Mouse (Mus musculus) CH12F3 (cell line): ENCODE results near the gene Stk11ip.

Experiments
- in situ Hi-C: fragments of 300-500 bp; cut with MboI; formaldehyde crosslinking; loops from 2 replicates; pipeline ENCODE4 v1.14.3; 2020; ENCODE audit warnings: low sequenced_read_pairs

Gene Stk11ip

DNA sequence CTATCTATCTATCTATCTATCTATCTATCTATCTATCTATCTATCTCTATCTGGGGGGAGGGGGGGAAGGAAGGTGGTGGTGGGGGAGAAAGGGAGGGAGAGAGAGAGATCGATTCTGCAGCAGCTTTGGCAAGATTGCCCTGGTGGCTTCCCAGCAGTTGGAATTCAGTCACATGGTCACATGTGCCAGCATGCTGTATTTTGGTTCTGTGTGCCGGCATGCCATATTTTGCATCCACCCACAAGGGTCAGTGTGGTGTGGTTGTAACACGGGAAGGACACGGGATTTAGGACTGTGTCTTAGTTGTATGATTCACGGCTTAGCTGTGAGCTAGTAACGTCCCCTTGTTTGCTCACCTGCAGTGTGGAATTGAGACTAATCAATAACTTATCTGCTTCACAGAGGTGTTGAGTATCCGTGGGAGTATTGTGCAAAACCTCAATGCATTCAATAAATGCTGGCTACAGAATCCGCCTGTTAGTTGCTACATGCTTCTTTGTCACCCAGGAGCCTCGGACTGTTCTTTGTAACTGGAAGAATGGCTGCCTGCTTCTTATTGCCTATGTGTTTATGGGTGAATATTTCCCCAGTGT, 17.4 kb downstream of the Stk11ip start:
- in situ Hi-C loops, result no loop called here

- in situ Hi-C loops, result no loop called here
Observed at GRCm38 (mm10) chr1:75541496-75541895, 20.2 kb downstream of the Stk11ip start.

DNA sequence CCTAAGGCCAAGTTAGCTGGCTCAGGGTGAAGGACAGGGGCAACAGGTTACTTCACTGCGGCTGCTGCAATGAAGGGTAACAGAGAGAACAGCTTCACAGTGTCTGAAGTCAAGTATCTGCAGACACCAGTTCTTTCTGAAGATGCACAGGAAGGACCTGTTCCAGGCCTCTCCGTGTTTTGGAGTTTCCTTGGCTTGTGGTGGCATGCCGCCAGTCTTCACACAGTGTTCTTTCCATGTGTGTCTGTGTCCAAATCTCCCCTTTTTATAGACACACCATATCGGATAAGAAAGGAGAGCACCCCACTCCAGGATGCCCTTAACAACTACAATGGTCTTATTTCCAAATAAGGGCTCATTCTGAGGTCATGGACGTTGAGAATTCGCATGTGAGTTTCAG, 23.0 kb downstream of the Stk11ip start:
- in situ Hi-C loops, result no loop called here

GRCm38 (mm10) chr1:75545965-75546956, 24.9 kb downstream of the Stk11ip start, which contains the start of gene Slc4a3:
TSS of gene Slc4a3 (plus strand) at chr1:75546266.
- in situ Hi-C loops, result no loop called here

- in situ Hi-C loops, result no loop called here
Observed at GRCm38 (mm10) chr1:75547351-75547750, 26.0 kb downstream of the Stk11ip start.

DNA sequence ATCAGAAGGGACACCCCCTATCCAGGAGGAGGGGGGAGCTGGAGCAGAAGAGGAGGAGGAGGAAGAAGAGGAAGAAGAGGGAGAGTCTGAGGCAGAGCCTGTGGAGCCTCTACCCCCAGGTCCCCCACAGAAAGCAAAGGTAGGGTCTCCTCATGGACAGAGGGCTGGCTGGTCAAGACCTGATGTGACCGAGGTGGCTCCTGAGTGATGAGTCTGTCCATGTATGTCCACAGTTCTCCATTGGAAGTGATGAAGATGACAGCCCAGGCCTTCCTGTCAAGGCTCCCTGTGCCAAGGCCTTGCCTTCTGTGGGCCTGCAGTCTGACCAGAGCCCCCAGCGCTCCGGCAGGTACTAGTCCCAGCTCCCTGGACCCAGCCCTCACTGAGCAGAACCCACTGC, 26.8 kb downstream of the Stk11ip start:
- in situ Hi-C loops, result no loop called here

DNA sequence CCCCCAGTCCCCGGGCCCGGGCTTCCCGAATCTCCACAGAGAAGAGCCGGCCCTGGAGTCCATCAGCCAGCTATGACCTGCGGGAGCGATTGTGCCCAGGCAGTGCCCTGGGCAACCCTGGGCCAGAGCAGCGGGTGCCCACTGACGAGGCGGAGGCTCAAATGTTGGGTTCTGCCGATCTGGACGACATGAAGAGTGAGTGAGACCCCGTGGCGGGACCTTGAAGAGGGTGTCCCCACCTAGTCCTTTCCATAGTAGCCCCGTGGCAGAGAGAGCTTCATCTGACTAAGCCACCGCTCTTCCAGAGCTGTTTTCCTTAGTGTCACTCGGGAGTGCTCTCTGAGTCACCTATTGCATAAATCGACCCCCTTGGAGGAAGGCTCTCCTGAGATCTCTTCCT, 27.5 kb downstream of the Stk11ip start:
- in situ Hi-C loops, result no loop called here

DNA sequence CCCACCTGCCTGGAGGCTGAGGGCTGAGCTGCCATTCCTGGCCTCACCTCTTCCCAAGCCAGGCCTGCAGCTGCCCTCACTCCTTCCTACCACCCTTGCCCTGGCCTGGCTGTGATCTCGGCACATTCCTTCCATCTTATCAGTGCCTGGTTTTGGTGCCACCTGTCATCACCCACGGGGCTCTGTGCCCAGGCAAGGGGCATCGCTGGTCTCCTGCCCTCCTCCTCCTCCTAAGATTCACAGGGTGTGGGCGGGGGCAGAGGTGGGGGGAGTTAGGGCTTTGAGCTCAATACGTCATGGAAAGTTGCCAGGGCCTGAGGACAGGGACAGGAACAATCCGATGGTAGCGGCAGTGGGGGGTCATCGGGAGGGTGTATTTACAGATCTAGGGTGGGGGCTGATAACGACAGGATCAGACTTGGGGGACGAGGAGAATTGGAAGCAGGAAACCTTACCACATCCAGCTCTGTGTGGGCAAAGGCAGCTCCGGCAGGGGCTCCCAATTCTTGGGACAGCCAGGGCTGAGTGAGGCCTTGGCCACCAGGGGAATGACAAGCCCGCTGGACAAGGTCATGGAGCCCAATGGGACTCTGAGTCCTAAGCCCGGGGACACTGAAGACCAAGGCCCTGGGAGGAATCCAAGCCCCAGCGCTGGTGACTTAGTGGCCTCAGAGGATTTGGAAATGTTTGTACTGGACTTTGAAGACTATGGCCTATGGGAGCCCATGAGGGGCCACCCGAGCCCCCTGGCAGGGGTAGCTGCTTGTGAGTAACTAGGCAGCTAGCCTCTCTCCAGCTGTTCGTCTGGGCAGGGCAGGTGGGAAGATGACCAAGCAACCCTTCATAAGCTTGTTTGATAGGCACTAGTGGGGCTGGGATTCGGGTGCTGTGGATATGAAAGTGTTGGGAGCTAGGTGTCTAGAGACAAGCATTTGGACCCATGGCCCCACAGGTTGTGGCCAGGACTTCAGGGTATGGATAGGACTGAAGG, 28.3 kb downstream of the Stk11ip start:
- in situ Hi-C loops, result no loop called here

- in situ Hi-C loops, result no loop called here
Observed at GRCm38 (mm10) chr1:75550586-75550985, 29.3 kb downstream of the Stk11ip start.

- in situ Hi-C loops, result no loop called here
Observed at GRCm38 (mm10) chr1:75555680-75556079, 34.4 kb downstream of the Stk11ip start.

DNA sequence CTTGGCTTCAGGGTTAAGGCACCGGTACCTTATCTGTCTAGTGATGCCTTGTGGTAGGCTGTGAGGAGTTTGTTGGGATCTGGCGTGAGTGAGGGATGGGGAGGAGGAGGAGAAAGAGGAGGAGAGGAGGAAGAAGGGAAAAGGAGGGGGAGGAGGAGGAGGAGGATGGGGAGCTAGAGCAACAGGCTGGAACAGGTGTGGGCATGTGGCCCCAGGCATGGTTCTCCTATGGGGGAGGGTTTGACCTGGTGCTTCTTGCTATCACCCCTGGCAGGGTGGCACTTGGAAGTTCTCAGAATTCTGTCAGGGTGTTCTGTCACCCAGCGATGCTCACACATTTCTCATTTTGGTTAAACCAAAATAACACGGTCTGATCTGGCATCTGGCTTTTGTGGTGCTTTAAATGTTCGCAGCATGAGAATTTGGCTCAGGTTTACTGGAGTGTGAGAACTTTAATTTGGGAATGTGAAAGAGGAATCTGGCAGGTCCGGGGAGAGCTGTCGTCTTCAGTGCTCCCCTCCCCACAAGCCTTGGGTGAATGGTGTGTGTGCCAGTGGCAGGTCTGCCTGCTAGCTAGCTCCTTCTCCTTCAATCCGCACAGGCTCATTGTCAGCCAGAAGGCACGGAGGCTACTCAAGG, 34.9 kb downstream of the Stk11ip start:
- in situ Hi-C loops, result no loop called here

GRCm38 (mm10) chr1:75557041-75557440, 35.7 kb downstream of the Stk11ip start:
- in situ Hi-C loops, result no loop called here

GRCm38 (mm10) chr1:75558388-75559178, 37.3 kb downstream of the Stk11ip start:
- in situ Hi-C loops, result no loop called here

DNA sequence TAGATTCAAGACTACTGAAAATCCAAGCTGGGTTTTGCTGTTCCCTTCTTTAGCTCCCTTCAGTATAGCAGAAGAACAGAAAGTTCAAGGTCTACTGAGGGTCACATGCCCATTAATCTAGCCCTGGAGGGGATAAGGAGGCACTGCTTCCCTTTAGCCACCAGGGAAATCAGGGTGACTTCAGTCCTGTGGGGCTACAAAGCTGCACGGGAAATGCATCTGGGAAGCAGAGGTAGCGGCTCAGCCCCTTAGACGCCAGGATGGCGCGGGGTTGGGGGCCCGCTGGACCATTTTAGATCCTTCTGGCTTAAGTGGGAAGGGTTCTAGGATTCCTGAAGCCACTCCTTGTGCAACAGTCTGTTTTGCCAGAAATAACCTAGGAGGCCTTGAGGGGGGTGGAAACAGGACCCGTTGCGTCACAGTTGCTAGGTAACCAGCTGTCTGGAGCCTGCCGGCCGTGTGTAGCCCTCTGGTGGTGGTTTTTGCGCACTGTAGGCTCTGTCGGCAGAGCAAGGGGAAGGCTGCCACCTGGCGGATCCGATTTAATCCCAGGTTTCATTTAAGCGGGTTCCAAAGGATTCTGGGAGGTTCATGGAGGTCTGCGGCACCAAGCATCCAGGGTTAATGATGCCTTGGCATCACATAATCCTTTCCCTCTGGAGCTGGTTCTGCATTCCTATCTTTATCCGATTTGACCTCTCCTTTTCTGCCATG, 38.0 kb downstream of the Stk11ip start:
- in situ Hi-C loops, result no loop called here

DNA sequence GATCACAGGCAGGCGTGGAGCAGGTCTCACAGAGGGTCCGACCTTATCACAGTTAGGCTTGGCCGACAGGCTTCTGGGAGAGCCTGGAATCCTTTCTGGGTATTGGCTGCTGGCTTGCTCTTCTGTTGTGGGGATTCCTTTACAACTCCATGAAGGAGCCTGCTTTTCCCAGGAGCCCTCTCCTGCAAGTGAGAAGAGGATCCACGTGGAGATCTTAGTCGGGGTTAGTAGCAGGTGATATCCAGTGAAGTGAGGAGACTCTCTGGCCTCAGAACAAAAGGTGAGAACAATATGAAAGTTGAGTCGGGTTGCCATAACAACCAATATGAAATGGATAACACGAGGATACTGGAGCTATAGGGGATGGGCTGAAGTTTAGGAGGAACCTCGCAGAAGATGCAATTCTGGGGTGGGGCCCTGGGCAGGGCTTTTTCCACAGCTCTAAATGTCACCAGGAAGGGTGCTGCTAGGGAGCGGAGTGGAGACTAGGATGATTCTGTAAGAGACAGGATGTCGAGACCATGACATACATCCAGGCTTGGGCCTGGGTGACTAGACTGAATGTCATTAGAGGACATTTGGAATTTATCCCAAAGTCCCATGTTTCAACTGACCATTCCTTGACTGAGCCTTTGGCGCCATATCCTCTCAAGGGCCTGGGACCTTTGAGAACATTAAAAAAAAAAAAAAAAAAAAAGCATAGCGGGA, 39.0 kb downstream of the Stk11ip start:
- in situ Hi-C loops, result loop anchor here (5.0 kb wide), 1 partner anchor 83 kb away; the partner anchor contains the start of genes Chpf and Tmem198

- in situ Hi-C loops, result loop anchor here (5.0 kb wide), 1 partner anchor 84 kb away; the partner anchor contains the start of genes Chpf and Tmem198
Observed at GRCm38 (mm10) chr1:75561221-75561897, 40.0 kb downstream of the Stk11ip start.

GRCm38 (mm10) chr1:75561898-75562238, 40.5 kb downstream of the Stk11ip start:
- in situ Hi-C loops, result loop anchor here (5.0 kb wide), 1 partner anchor 85 kb away; the partner anchor contains the start of genes Chpf and Tmem198
